Mouse (Mus musculus) granulocyte monocyte progenitor cell, adult 5-6 weeks (primary cell): ENCODE results near the gene Mrm1. TPM values are rescaled to one million over a fixed set of nuclear protein-coding genes. Genes with fewer than 3 reads are reported as not detected.

Experiments used
- ATAC-seq: replicated peaks from 2 replicates; pipeline ENCODE4 v1.8.0; 2016; ENCODE audit warnings: mild to moderate bottlenecking, moderate TSS enrichment, inconsistent platforms; ENCODE audit not compliant: poor library complexity, severe bottlenecking
- total RNA-seq, 2 experiments: library from RNA; stranded (forward) in 1 of 2; stranded (reverse) in 1 of 2; fragments of 200-712, 200-1000 nt in 1 of 2; fragments of >200 nt in 1 of 2; fragmentation: Nextera tagmentation in 1 of 2; gene quantifications; 2 replicates each; pipeline ENCODE4 v1.2.3; 2014 to 2017

The Mrm1 gene
- total RNA-seq, 2 experiments from 2014 or later, result 8.1 to 9.2 TPM

DNA sequence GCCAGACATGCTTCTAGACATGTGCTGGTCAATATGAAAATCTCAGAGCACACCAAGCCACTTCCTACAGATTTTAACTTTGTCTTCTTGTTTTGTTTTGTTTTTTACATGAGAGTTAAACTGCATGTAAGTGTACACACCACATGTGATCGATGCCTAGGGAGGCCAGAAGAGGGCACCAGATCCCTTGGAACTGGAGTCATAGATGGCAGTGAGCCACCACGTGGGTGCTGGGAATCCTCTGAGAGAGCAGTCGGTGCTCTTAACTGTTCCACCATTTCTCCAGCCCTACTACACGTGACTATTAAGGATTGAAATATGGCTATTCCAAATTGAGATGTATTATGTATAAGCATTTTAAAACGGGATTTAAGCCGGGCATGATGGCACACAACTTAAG, 2.0 kb downstream of the Mrm1 start:
- ATAC-seq, result no peak

- ATAC-seq, result peak; percentile 71
These were observed 5.4 kb downstream of the Mrm1 start for GRCm38 (mm10) chr11:84813724-84814510.

DNA sequence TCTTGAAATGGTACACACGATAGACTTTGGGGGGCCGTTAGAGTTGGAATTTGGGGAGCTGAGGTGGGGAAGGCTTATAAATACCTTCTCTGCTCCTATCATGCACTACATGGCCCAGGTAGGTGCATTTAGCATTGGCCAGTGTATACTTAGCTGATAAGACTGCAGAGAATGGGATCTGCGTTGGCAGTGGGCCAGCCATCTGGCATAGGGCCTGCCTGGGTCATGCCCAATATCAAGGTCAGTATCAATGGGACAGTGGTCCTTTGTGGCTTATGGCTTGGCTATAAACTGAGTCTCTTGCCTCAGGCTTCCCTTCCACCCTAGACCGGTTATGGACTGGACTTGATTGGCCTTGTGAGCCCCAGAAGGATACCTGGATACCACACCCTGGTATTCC, 14.9 kb downstream of the Mrm1 start:
- ATAC-seq, result no peak

DNA sequence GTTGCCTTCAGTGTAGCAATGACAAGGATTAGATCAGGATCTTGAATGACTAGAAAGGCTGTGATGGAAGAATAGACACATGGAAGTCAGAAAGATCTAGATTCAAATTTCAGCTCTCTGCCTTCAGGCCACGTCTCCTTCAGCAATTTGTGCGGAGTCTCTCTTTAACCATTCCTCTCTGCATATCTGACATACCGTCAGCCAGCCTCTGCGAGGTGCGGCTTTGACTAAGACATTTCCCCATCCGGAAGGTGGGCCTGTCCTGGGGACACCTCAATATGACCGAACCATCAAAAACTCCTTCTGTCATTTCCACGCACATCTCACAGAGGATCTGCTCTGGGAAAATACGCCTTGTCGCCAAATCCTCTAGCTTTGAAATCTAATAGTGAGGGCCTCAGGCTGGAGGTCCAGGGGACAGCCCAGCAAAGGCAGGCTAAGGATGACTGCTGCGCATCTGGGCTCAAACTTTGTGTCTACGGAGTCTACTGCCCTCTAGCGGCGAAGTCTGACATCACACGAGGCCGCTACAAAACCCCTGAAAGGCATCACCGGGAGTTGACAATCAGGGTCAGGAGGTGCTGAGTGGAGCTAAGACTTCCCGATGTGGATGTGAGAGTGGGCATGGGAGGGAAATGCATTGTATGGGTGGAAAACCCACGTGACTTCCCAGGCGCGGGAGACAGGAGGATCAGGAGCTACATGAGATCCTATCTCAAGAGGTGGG, 21.5 kb downstream of the Mrm1 start:
- peak; percentile 66 for ATAC-seq

DNA sequence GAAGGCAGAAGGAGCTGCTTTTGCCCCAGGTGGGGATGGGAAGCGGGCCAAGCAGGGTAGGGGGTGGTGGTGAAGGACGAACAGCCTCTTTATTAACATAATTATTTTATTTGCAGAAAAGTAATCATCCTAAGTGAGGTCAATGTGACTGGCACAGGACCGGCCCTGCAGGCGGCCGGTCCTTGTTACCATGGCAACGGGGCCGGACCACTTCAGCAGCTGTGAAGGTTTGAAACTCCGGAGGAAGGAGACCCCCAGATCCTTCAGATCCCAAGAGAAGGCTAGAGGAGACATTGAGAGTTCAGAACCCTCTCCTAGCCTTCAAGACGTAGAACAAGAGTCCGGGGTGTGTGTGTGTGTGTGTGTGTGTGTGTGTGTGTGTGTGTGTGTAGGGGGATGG, 22.3 kb downstream of the Mrm1 start:
- ATAC-seq, result no peak

DNA sequence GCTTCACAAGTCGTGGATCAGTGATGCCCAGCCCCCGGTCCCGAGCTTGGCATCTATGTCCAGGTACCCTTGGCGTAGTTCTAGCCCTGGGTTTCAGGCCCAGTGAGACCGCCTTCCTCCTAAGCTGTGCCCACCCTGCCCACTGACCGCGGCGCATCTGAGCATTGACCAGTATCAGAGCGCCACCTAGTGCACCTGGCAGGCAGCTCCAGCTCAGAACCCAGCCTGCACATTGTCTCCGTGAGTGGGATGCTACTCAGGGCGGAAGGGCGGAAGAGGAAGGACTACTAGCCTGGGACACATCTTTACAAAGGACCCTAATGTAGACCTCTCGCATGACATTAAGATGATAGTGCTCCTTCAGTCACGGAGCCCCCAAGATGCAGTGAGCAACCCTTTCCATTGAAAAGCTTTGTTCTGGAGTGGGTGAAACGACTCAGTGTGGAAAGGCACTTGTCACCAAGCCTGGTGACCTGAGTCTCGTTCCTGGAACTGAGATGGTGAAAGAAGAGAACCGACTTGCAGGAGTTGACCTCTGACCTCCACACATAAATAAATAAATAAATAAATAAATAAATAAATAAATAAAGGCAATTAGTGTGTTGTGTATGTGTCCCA, 24.7 kb downstream of the Mrm1 start:
- peak; percentile 91 for ATAC-seq

DNA sequence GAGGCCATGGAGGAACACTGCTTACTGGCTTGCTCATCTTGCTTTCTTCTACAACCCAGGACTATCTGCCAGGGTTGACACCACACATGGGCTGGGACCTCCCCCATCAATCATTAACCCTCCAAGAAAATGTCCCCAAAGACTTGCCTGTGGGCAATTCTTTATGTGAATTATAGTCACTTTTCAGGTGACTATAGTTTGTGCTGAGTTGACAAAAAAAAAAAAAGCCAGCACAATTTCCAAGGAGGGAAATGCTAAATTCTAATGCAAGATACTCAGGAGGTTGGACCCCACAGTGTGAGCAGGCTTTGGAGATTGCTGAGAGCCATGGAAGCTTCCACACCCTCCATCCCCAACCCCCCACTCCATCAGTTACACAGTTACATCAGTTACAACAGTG, 25.8 kb downstream of the Mrm1 start:
- no peak for ATAC-seq

- no peak for ATAC-seq
These were observed 28.9 kb downstream of the Mrm1 start for GRCm38 (mm10) chr11:84790383-84790782.

- no peak for ATAC-seq
These were observed 39.0 kb downstream of the Mrm1 start for GRCm38 (mm10) chr11:84780143-84780870.

GRCm38 (mm10) chr11:84775560-84775959, 43.8 kb downstream of the Mrm1 start:
- ATAC-seq, result no peak

DNA sequence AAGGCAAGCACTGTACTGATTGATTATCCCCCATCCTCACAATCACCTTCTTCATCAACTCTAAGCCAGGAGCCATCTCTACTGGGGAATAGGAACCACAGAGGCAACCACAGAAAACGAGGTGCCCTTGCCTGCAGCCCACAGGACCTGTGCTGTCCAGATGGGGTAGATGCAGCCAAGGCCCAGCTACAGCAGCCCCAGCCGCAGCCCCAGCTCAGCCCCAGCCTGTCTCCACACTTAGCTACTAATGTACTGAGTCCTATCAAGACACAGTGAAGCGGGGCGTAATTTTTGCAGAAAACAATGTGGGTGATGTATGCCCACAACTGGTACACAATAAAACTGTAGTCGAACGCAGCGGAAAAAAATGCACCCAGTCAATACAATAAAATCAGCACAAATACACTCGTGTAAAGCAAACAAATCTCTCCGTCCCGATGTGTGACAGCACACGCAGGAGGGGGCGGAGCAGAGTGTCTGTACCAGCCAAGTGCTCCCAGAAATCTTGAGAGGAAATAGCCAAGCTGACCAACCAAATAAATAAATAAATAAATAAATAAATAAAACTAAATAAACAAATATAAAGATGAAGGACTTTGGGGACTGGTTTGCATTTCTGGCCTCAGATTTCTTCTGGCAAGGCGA, 44.3 kb downstream of the Mrm1 start:
- ATAC-seq, result no peak

DNA sequence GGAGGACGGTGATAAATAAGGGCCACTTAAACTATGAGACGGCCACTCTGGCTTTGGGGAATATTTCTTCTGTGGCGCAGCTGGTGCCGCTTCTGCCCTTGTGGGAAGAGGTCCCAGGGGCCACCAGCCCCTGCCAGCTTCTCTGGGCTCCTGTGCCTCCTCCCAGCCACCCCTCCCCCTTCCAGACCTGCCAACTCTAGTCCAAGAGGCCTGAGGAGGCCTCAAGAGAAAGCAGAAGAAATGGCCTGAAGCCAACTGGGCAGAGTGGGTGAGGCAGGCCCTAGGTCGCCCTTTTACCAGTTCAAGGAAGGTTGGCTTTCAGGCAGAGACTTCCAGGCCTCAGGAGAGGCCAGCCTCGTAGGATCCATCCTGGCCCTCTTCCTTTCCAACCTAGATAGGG, 51.4 kb downstream of the Mrm1 start:
- no peak for ATAC-seq

DNA sequence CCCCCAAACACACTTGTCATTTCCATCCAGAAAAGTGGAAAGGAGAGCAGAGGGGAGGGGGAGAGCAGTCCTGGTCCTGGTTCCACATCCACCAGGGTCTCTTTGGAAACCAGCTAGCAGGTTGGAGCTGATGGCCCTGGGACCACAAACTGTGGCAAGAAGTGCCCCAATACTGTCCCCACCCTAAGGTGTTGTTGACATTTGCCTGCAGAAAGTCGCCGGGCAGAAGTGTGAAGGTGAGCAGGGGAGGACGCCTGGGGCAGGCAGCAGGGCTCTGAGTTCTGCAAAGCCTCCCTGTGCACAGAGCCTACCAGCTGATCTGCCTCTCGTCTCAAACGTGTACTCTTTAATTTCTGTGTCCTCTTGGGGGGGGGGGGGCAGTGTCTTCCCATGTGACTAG, 54.2 kb downstream of the Mrm1 start:
- no peak for ATAC-seq

DNA sequence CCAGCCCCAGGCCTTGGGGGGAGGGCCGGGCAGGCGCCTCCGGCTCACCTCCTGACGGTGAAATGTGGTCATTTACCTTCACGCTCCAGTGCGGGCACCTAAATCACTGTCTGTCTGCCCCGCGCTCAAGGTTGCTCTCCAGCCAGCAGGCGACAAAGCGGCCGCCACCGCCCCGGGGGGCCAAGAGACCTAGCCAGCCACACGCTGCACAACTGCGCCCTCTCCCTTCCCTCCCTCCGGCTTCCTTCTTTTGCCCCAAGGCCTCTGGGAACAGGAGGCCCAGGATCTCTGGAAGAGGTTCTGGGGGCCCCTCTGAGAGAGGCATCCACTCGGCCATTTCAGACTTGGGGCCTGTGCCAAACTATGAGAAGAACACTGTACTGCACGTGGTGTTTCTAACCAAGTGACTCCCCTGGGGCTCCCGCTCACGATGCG, 54.8 kb downstream of the Mrm1 start:
- no peak for ATAC-seq

- no peak for ATAC-seq
These were observed 55.2 kb downstream of the Mrm1 start for GRCm38 (mm10) chr11:84764116-84764515.

Other genes starting within 250 kb of the Mrm1 start
- 20.6 and 38.4 TPM in 2 replicates for gene Dhrs11, start 9.5 kb upstream of the Mrm1 start, total RNA-seq (2014; fragmentation: Nextera tagmentation)
- 14.9 and 15.9 TPM in 2 replicates for gene Dhrs11, start 9.5 kb upstream of the Mrm1 start, total RNA-seq (2017)
- 72.0 and 78.9 TPM in 2 replicates for gene Ggnbp2, start 51.3 kb upstream of the Mrm1 start, total RNA-seq (2014; fragmentation: Nextera tagmentation)
- gene Ggnbp2, start 51.3 kb upstream of the Mrm1 start, total RNA-seq (2017), result 78.5 and 110 TPM in 2 replicates
- gene Myo19, start 60.6 kb upstream of the Mrm1 start, total RNA-seq (2014; fragmentation: Nextera tagmentation), result 10.7 and 13.4 TPM in 2 replicates
- gene Myo19, start 60.6 kb upstream of the Mrm1 start, total RNA-seq (2017), result 5.1 and 5.2 TPM in 2 replicates
- 5.0 and 5.8 TPM in 2 replicates for gene Pigw, start 60.8 kb upstream of the Mrm1 start, total RNA-seq (2014; fragmentation: Nextera tagmentation)
- gene Pigw, start 60.8 kb upstream of the Mrm1 start, total RNA-seq (2017), result 7.8 and 8.3 TPM in 2 replicates
- gene Znhit3, start 96.9 kb upstream of the Mrm1 start, total RNA-seq (2014; fragmentation: Nextera tagmentation), result 28.3 and 36.0 TPM in 2 replicates
- 32.6 and 46.7 TPM in 2 replicates for gene Znhit3, start 96.9 kb upstream of the Mrm1 start, total RNA-seq (2017)
- not detected in 2 replicates for gene Car4, start 138.3 kb upstream of the Mrm1 start, total RNA-seq (2014; fragmentation: Nextera tagmentation)
- not detected in 2 replicates for gene Car4, start 138.3 kb upstream of the Mrm1 start, total RNA-seq (2017)